Mouse (Mus musculus) thymus, postnatal 36 days (tissue): Measurements from ENCODE around the gene Optn.

Source experiments
- DNase-seq, 2 experiments: peaks; one replicate each; pipeline ENCODE4 v3.0.0; 2022; ENCODE audit warnings: mixed read lengths in 2 of 2

The Optn gene

GRCm38 (mm10) chr2:5027057-5027456 is 36.8 kb downstream of the Optn start:
- DNase-seq: no peak

DNA sequence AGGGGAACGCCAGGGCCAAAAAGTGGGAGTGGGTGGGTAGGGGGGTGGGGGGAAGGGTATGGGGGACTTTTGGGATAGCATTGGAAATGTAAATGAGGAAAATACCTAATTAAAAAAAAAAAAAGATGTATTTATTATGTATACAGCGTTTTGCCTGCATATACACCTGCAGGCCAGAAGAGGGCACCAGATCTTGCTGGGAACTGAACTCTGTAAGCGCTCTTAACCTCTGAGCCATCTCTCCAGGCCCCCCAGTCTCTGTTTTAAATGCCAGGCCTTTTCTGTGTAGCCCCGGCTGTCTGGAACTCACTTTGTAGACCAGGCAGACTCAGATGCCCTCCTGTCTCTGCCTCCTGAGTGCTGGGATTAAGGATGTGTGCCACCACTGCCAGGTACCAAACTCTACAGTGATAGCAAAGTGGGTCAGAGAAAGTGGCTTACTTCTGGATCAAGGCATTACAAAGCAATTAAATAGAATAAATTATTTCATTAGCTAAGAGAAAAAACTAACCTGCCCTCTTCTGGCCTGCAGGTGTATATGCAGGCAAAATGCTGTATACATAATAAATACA is 38.6 kb downstream of the Optn start:
- no peak for DNase-seq

GRCm38 (mm10) chr2:5023699-5024399 is 40.0 kb downstream of the Optn start:
- no peak for DNase-seq

DNA sequence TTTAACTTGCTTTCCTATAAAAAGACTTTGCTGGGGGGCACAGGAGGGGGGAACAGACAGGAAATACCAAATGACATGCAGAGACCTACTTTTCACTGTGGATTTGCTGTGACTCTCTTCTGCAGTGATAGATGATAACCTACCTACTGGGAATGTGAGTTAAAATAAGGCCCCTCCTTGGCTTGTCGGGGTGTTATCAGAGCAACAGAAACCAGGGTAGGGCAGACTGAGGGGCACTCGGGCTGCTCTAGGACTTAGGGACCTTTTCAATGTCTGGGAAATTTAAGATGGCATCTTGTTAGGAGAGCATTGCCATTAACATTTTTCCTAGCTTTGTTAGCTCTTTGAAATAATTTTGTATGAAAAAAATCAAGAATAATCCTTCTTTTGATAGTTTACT is 40.6 kb downstream of the Optn start:
- DNase-seq: no peak

- no peak for DNase-seq
These were observed 44.1 kb downstream of the Optn start for GRCm38 (mm10) chr2:5019708-5020107.

- no peak for DNase-seq
These were observed 46.9 kb downstream of the Optn start for GRCm38 (mm10) chr2:5016922-5017321.

GRCm38 (mm10) chr2:5015527-5015926 is 48.3 kb downstream of the Optn start:
- DNase-seq: no peak

GRCm38 (mm10) chr2:5014616-5015015 is 49.2 kb downstream of the Optn start:
- DNase-seq: peak; percentile 5 to 11

GRCm38 (mm10) chr2:5012491-5013324 is 51.1 kb downstream of the Optn start, which contains the start of gene Mcm10:
Mcm10 (minus strand) TSS chr2:5012791.
- peak; percentile 88 to 91 for DNase-seq

DNA sequence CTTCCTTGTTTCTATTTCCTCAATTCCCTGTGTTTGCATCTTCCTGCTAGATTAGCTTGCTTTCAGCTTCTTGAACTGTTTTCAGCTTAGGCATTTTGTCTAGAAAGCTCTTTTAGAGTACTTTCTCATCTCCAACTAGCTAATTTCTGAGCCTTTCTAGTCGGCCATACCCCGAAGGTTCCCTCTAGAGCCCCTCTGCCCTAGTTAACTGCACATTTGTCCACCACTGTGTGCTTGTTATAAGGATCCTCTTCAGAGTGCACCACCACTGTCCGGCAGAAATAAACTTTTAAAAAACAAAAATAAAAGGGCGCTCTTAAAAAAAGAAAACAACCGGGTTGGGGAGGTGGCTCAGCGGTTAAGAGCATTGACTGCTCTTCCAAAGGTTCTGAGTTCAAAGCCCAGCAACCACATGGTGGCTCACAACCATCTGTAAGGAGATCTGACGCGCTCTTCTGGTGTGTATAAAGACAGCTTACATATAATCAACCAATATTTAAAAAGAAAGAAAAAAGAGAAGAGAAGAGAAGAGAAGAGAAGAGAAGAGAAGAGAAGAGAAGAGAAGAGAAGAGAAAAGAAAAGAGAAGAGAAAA is 51.9 kb downstream of the Optn start:
- DNase-seq: no peak

- no peak for DNase-seq
These were observed 56.7 kb downstream of the Optn start for GRCm38 (mm10) chr2:5007107-5007506.

GRCm38 (mm10) chr2:5001266-5001665 is 62.6 kb downstream of the Optn start:
- no peak for DNase-seq

DNA sequence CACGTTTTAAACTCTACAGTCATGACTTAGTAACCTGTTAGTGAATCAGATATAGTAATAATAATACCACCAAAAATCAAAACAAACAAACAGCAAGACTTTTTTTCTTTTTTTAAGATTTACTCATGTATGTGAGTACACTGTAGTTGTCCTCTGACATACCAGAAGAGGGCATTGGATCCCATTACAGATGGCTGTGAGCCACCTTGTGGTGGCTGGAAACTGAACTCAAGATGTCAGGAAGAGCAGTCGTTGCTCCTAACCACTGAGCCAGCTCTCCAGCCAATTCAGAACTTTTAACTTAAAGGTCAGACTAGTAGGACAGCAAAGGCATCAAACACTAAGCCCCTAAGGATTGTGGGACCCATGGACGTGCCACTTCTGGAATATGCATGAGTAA is 64.9 kb downstream of the Optn start:
- DNase-seq: peak in 1 of 2 experiments; percentile 9

DNA sequence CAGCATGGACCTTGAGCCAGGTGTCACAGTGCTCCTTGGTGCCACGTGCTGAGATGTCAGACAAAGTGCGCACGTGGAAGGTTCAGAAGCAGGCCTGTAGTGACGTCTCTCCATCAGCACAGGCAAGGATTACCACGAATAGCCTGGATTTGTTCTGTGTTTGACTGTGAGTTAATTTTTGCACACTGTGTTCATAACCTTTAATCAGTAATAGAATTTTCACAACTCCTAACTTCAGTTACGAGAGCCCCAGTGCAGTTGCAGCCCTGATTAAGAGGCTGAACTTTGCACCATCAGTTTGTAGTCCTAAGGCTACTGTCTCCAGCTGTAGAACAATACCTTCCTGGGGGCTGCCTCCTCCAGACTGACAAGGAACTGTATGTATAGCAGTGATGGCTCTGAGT is 67.4 kb downstream of the Optn start:
- DNase-seq: no peak

GRCm38 (mm10) chr2:4995646-4996045 is 68.2 kb downstream of the Optn start:
- no peak for DNase-seq

DNA sequence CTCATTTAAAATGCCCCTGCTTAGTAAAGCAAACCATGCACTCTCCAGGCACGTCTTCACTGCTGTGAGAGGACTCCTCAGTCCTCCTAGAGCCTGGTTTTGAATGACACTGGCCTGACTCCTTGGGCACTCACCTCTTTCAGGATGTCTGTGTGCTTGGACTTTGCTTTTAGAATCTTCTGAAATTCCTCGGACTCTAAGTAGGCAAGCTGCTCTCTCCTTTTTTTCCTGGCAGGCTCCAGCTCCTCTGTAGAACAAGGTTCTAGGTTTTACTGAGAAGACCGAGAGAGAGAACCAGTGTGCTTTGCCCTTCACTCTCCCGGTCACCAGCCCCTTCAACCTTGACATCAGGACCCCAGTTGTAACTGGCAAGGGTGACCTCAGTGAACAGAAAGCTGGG is 69.4 kb downstream of the Optn start:
- DNase-seq: no peak

- DNase-seq: no peak
These were observed 70.3 kb downstream of the Optn start for GRCm38 (mm10) chr2:4993584-4993983.

GRCm38 (mm10) chr2:4988826-4989424 is 74.9 kb downstream of the Optn start:
- DNase-seq: no peak

DNA sequence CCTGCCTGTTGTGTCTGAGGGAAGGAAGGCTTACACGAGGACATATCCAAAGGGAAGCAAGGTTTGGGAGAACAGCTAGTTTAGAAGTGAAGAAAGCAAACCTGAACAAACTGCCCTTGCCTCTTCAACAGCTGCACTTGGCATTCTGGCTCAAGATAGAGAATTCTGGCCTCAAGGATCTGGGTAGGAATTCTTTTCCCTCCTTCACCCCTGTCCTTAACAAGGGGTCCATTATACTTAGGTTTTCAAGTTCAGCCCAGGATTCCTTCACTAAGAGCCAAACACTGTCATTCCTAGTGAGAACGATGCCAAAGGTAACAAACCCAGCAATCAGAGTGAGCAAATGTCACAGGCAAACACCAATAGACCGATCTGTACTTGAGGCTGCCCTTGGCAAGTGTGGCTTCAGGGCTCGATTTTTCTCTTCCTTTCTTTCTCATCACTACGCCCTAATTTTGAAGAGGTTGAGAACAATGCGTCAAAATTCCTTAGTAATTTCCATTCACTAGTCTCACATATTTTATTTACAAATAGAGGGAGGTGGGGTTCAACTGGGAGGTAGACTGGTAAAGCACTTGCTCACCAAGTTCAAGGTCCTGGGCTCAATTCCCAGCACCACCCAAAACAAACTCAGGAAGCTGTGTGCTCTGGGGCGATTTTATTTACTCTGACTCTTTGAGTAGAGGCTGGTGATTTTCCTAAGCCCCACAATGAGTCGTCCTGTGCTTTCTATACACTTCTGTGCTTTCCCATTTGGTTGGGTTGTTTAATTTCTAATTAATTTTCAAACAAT is 76.3 kb downstream of the Optn start:
- no peak for DNase-seq

GRCm38 (mm10) chr2:4986798-4987197 is 77.1 kb downstream of the Optn start:
- no peak for DNase-seq

DNA sequence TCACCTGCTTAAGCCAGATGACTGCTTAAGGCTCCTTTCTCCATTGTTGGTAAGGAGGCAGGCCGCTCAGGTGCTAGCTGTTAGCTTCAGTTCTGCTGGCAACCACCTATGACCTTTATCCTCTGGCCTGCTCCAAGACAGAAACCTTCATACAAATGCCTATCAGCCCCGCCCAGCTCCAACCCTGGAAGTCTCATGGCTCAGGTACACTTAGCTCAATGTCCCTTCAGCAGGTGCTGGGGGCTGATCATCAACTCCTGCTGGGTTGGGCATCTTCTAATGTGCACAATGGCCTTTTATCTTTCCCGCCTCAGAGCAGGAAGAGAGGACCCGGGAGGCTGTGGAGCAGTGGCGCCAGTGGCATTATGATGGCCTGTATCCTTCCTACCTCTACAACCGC is 78.9 kb downstream of the Optn start:
- no peak for DNase-seq

- DNase-seq: no peak
These were observed 79.9 kb downstream of the Optn start for GRCm38 (mm10) chr2:4983987-4984386.
